Mouse (Mus musculus): ENCODE results near the gene Ank2. TPM values are rescaled to one million over a fixed set of nuclear protein-coding genes. Genes with fewer than 3 reads are reported as not detected.

Ank2 gene
- total RNA-seq, 1 experiment from 2014 or later, result 0.12 TPM

DNA sequence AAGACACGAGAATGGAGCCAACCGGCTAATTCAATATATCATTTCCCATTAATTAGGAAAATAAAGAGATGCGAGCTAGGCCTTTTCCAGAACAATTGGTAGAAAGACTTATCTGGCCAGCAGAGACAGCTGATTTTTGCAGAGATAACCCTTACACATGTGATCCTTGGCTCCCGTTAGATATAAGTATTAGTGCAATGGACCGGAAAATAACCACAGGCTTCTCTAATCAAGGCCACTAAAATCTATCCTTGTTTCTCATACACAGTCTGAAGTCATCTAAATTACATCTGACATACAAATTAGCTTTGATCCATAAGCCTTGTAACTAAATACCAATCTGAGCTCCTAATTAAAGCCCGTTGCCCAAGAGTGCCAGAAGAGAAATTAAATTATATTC is 181.5 kb downstream of the Ank2 start:
- ATAC-seq (ENCODE audit: extremely low read depth, insufficient number of reproducible peaks, low FRiP score, poor library complexity, severe bottlenecking), result no peak

DNA sequence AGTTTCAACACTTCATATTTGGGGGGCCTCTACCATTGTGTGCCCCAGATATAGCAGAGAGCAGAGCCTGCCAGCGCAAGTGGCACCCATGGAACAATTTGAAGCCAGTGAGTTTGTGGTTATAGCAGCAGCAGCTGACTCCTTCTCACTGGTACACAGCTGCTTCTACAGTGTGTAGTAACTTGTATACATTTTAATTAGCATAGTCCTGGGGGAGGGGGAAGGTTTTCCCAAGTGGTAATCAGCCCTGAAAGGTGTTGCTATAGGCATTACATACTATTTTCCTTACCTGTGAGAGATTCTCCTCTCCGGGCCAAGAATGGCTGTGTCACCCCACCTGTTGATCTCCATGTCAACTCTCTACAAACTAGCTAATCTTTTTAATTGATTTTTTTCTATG is 182.4 kb downstream of the Ank2 start:
- ATAC-seq (ENCODE audit: extremely low read depth, insufficient number of reproducible peaks, low FRiP score, poor library complexity, severe bottlenecking), result no peak

DNA sequence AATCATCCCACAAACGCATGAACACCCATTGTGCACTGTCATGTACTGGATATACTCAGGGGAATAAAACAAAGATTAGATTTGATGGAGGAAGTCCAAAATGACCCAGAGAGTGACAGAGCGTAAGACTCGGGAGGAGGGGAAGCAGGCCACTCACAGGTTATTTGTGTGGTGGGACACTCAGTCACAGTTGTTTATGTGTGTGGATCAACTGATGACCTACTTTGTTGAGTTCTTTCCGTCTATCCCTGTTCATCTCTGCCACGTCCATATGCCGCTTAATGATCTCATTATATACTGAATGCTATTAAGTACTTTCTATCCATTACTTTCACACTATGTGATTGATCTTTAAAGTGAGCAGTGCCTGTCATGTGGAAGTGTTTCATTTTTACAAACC is 187.6 kb downstream of the Ank2 start:
- ATAC-seq (ENCODE audit: extremely low read depth, insufficient number of reproducible peaks, low FRiP score, poor library complexity, severe bottlenecking), result no peak

DNA sequence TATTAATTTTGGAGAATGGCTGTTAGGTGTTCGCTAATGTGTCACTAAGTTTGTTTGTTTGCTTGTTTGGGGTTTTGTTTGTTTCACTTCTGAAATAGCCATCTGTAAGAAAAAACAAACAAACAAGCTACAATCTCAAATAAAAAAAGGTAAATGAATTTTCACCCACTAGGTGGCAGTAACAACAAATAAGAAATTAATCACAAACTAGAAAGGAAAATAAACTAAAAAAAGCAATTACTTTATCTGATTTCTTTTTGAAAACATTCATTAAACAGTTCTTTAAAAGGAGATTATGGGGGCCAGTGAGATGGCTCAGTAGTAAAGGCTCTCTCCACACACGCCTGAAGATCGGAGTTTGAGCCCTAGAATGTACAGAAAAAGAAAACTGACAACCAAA is 189.1 kb downstream of the Ank2 start:
- ATAC-seq (ENCODE audit: extremely low read depth, insufficient number of reproducible peaks, low FRiP score, poor library complexity, severe bottlenecking), result no peak

DNA sequence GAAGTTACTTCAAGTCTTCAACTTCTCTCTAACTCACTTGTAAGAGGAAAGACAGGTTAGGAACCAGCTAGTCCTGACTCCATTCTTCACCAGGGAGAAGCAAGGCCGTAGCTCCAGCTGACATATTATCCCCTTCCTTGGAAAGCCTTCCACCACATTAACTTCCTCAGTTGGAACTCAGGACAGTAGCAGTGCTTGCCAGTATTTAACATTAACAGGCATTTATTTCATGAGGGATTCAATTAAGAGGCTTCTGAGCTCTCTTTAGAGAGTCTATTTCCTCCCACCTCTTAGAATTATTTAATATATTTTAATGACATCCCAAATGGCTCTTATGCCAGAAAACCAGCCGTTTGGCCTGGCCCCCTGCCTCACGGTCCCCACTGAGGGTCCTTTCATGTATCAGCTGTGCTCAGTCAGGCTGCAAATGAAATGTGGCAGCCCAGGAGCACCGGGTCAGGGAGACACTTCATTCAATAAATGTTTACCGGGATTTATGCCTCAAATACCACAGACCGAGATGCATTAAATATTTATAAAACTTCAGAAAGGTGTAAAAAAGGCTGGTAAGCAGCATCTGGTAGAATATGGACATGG is 195.1 kb downstream of the Ank2 start:
- no peak for ATAC-seq (ENCODE audit: extremely low read depth, insufficient number of reproducible peaks, low FRiP score, poor library complexity, severe bottlenecking)

DNA sequence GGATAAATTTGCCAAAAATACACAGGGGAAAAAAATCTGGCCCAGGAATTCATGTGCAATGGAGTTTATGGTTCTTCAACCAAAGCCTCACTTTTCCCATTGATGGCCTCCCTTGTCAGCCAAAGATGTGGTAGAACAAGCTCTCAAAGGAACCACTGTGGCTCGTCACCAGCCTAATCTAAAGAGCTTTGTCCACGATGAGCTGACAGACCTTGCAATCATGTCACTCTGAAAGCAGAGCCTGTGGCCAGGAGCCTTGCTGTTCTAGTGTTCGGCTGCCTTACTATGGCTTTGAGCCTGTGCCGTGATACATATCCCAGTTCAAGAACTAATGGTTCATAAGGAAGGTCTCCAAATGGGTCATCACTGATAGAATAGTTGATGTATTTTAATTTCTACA is 196.1 kb downstream of the Ank2 start:
- ATAC-seq (ENCODE audit: extremely low read depth, insufficient number of reproducible peaks, low FRiP score, poor library complexity, severe bottlenecking), result no peak

DNA sequence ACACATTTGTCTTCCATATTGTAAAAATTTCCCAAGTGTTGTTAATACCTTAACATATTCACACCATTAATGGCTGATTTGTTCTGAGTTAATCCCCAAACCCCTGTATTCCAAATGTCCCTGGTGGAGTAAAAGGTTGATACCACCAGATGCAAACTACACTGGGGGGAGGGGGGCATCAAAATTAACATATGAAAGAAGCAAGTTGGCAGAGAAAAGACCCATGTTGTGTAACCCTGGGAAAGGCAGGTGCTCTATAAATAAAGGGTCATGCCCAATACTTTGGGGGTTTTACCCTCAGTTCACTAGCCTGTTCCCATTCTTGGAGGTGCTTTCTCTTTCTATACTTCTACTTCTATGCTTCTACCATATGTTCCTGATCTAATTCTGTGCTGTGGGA is 198.4 kb downstream of the Ank2 start:
- ATAC-seq (ENCODE audit: extremely low read depth, insufficient number of reproducible peaks, low FRiP score, poor library complexity, severe bottlenecking), result no peak

DNA sequence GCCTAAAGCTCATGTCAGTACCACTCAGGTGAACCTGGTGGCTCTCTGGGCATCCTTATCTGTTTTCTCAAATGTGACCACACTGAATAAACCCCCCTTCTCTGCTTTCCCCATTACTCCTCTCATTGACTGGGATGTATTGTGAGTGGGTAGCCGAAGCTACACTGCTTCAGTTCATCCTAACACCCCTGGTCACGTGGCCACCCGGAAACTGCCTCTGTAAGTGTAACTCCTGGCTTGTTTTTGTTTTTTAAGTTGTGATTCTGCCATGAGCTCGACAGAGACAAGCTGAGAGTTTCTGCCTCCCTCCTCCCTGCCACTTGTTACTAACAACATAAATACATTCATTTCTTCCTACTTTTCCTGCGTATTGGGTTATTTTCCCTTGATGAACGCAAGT is 203.2 kb downstream of the Ank2 start:
- ATAC-seq (ENCODE audit: extremely low read depth, insufficient number of reproducible peaks, low FRiP score, poor library complexity, severe bottlenecking), result no peak

DNA sequence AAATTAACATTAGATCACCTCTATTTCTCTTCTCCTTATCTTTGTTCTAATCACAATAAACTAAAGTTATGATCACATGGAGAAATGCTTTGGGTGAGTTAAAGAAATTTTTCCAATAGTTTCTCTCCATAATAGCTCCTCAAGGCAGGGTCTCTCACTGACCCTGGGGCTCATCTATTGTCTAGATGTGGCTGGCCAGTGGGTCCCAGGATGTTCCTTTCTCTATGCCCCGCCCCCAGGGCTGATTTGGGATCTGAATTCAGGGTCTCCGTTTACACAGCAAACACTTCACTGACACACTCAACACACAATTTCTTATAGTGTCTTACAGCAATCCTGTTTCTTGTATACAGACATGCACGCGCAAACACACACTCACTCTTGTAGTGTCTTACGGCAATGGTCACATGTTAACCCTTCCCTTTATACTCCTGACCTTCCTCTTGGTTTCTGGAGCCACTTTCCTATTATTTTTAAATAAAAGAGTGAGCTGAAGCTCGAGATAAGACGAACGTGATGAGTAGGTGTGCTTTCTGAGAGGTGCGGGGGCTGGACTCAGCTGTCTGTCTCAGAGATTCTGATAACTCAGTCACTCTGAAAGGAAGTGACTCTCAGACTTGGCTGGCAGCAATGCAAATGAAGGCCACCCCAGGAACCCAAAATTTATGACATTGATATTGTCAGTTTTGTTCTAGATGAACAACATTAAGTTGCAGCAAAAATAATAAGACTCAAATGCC is 204.4 kb downstream of the Ank2 start:
- ATAC-seq (ENCODE audit: extremely low read depth, insufficient number of reproducible peaks, low FRiP score, poor library complexity, severe bottlenecking), result no peak

DNA sequence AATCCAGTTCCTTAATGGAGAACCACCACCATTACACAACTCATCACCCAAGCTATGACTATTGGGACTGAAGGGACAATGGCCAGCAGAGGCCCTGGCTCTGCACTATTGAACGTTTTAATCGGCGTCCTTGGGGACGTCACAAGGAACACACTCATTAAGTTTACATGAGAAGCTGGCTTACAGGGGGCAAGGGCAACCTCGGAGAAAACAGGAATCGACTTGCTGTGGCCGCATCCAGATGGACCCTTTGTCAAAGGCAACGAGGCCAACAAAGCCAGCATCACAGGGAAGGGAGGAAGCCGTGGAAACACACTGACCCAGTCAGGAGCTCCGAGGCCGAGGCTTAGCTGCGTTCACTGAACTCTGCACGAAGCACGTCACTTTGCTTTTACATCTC is 205.1 kb downstream of the Ank2 start:
- no peak for ATAC-seq (ENCODE audit: extremely low read depth, insufficient number of reproducible peaks, low FRiP score, poor library complexity, severe bottlenecking)

DNA sequence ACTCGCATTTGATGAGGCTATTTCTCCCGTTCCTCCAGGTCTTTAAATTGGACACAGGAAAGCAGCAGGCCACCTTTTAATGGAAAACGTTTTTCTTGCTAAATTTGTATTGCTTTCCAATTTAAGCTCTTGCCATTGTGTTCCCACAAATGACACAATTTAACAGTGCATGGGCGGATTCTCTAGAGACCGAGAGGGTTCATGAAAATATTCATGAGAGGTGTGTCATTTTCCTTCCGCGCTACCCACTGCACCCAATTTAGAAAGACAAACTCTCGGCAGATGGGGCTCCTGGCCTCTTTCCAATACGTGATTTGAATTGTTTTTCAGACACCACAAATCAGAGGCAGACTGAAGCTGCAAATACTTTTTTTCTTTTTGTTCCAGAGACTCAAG is 205.7 kb downstream of the Ank2 start:
- ATAC-seq (ENCODE audit: extremely low read depth, insufficient number of reproducible peaks, low FRiP score, poor library complexity, severe bottlenecking), result no peak

DNA sequence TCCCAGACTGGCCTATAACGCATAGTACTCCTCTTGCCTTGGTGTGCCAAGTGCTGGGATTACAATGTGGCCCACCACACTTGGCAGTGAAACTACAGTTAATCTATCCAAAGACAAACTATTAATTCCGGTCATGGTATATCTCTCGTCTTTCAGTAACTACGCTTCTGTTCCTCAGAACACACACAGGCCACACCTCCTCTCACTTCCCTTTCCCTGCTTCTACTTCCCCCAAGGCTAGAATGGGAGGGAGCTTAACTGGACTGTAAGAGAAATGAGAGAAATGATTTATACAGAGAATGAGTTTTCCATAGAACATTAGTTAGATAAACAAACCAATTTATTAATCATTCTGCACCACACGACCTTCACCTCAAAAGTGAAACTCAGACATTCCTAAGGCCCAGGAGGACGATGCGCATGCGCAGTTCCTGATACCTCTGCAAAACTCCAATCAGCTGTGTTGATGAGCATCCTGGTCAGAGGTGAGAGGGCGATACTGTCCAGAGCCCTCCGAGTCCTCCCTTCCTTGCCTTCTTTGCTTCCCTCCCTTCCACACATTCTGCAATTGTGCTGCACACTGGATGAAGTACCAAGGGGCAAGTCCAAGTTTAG is 206.2 kb downstream of the Ank2 start:
- ATAC-seq (ENCODE audit: extremely low read depth, insufficient number of reproducible peaks, low FRiP score, poor library complexity, severe bottlenecking), result no peak

DNA sequence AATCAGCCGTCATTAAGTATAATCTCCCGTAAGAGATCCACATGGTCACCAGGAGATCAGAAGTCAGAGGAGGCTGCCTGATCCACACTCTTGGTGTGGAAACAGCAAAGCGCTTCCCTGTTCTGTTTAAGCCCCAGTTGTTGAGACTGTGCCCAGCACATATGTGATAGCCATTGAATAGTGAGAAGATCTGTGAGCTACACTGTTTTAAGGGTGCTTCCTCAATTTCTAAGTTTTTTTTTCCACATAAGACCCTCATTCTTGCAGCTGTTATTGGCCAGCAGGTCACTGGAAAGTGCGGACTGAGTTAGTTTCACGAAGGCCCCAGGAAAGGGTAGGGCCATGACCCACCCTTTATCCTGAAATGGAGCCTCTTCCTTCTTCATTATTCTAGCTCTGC is 216.9 kb downstream of the Ank2 start:
- ATAC-seq (ENCODE audit: extremely low read depth, insufficient number of reproducible peaks, low FRiP score, poor library complexity, severe bottlenecking), result no peak

DNA sequence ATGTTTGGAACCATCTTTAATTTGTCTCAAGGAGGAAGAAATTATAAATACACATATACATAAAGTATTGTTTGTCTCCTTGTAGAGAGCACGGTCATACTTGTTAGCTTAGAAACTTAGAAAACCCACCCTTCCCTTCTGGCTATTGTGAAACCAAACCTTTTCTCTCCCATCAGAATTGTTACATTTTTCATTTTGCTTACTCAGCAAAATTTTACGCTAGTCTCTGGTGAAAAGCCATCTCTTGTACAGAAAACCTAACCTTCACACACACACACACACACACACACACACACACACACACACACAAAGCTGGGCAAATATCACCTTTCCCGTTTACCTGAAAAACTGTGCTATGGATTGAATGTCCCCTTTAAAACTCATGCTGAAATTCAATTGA is 217.8 kb downstream of the Ank2 start:
- no peak for ATAC-seq (ENCODE audit: extremely low read depth, insufficient number of reproducible peaks, low FRiP score, poor library complexity, severe bottlenecking)

DNA sequence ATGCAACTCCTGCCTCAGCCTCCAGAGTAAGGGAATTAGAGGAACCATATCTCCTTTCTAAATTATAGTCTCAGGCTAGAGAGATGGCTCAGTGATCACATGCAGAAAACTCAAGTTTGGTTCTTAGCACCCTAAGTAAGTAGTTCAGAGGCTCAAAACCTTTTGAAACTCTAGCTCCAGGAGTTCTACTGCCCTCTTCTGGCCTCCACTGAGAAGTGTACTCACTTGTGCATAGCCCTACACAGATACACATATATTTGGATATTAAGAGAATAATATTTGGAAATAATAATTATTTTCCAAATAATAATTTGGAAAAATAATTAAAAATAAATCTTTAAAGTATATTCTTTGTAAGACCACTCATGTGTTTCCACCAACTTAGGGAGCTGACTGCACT is 218.8 kb downstream of the Ank2 start:
- ATAC-seq (ENCODE audit: extremely low read depth, insufficient number of reproducible peaks, low FRiP score, poor library complexity, severe bottlenecking), result no peak

DNA sequence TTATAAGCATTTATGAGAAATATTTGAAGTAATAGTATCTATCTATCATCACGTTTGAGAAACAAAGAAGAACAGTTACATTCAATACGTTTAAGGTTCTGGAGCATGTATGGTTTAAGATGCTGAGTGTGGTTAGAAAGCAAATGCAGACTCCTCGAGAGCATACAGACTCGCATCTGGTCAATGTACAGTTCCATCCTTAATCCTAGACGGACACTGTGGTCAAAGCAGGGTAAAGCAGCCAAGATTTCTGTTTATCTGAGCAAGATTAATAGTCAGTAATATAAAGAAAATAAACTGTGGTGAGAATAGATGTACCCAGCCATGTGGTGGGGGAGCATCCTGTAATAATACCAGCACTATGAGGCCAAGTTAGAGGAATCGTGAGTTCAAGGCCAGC is 223.2 kb downstream of the Ank2 start:
- ATAC-seq (ENCODE audit: extremely low read depth, insufficient number of reproducible peaks, low FRiP score, poor library complexity, severe bottlenecking), result no peak

DNA sequence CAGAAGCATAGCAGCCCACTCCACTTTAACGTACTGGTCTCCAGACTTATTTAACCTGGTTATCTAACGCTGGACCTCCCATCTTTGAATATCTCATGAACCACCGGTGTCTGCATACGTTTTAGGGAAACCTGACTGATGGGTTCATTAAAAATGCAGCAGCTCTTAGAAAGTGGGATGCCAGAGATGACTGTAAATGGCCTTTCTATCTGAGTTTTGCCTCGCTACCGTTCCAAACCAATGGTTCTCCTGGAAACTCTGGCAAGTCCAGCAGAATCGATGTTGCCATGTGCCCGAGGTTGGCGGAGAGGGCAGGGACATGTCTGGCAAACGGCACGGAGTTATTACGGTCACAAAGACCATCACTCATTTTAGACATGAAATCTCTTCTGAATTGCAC is 226.3 kb downstream of the Ank2 start:
- no peak for ATAC-seq (ENCODE audit: extremely low read depth, insufficient number of reproducible peaks, low FRiP score, poor library complexity, severe bottlenecking)

DNA sequence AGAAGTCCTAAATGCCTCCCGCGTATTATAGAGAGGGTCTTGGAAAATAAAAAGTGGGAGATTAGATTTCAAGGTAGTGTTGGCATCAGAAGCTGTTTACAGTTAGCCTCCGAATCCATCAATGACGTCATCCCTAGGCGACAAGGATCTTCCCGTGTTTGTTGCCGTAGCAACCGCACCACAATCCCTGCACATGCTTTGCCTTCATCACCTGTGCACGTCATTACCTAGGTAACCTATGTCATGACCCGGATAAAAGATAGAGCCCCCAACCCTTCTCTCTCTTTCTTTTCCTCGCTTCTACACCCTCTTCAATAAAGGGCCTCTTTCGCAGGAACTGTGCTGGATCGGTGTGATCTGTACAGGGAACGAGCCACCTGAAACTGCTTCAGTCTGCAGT is 229.5 kb downstream of the Ank2 start:
- ATAC-seq (ENCODE audit: extremely low read depth, insufficient number of reproducible peaks, low FRiP score, poor library complexity, severe bottlenecking), result no peak

DNA sequence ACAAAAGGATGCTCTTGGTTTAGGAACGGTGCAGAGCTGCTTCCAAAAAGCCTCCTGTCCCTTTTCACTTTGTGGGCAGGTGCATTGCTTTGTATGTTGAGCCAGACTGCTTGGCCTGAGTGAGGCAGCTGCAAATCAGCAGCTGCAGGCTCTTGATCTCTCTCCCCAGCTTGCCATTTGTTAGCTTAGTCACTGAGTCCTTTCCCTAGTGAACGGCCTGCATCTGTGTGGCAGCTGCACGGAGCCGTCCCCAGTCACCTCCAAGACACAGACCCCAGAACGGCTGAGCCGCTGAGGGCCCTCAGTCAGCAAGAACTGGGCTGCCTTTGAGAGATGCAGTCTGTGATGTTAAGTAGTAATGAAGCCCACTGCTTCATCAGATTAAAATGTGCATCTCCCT is 231.3 kb downstream of the Ank2 start:
- no peak for ATAC-seq (ENCODE audit: extremely low read depth, insufficient number of reproducible peaks, low FRiP score, poor library complexity, severe bottlenecking)

DNA sequence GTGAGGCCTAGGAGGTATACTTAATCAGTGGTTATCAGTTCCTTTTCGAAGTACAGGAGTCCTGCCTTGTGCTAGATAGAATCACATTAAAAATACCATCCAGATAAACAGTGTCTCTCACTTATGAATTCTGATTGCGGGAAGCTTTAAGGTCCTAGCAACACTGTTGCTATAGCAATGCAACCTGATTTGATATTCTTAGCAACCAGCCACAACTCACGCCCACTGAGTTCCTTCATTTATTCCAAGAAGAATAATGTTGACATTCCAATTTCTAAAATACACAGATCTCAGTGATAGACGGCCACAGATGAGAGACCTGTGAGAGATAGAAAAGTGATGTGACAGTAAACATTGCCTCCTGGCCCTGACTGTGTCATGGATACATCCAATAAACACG is 233.4 kb downstream of the Ank2 start:
- ATAC-seq (ENCODE audit: extremely low read depth, insufficient number of reproducible peaks, low FRiP score, poor library complexity, severe bottlenecking), result no peak

DNA sequence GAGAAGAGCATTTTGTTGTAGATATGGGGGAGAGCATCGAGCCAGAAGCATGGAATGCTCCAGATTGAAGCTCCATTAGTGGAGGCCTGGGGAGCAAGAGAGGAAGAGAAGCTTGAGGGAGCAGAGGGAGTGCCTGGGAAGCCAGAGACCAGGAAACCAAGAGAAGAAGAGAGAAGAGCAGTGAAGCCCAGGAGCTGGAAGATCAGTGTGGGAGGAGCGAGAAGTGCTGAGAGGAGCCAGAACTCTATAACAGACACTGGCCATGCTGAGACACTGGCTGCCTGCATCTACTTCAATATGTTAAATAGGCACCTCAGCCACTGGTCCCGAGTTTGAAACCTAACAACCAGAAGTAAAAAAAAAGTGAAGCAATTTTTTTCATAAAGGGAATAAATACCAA is 234.0 kb downstream of the Ank2 start:
- ATAC-seq (ENCODE audit: extremely low read depth, insufficient number of reproducible peaks, low FRiP score, poor library complexity, severe bottlenecking), result no peak

All from neutrophil, adult 5-6 weeks (primary cell).